Mouse (Mus musculus) adrenal gland (tissue): ENCODE results near the gene Pbx1.

Source experiments
- intact Hi-C: fragments of 180-260 bp; cut with DNase I; formaldehyde crosslinking; loops from one replicate; pipeline ENCODE4 v1.15.1; 2025

The Pbx1 gene

GRCm38 (mm10) chr1:168124643-168125490 lies 307.2 kb downstream of the Pbx1 start:
- intact Hi-C loops: no loop called here

DNA sequence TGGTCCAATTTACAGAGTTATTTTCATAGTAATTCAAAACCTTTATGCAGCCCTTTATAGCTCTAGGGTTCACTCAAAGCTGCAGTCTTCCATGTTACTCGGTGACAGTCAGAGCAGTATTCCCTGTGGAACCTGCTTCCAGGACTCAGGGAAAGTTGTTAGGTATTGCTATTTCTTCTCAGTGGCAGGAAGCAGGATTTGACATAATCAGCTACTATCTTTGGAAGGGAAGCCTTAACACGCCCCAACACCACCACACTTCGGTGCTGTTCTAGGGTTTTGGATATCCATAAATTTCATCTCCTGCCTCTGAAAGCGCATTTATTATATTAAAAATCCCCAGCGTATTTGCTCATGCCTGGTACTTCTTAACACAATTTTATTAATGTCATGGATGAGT lies 314.0 kb downstream of the Pbx1 start:
- intact Hi-C loops: no loop called here

DNA sequence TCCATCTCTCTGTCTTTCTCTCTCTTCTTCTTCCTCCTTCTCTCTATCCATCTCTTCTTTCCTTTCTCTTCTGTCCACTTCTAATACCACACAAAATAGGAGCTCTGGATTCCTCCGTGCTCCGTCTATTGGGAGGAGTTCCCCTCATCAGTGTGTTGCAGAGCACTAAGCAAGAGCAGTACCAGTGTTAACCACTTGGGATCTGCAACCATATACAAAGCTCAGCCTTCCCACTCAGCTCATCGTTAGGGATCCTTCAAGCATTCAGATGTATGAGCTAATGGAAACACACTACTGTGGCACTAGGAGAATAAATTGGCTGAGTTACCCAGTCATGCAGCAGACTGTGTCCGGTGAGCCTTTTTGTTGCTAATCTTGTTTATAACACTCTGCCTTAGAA lies 314.7 kb downstream of the Pbx1 start:
- intact Hi-C loops: no loop called here

DNA sequence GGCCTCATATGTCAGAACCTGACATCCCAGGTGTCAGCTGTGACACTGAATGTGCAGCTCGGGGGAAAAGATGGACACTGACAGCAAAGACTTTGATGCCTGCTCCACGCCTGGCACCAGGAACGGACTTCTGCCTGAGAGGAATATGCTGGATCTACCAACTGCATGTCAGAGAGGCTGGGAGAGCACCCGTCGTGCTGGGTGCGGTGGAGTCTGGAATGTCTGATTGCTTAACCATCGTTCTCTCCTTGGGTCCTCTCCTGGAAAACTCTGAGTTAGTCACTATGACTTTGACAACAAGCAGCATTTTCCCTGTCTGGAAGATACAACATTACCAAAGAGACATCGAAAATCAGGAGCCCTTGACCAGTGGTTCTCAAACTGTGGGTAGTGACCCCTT lies 322.3 kb downstream of the Pbx1 start:
- intact Hi-C loops: no loop called here

GRCm38 (mm10) chr1:168103821-168104220 lies 328.2 kb downstream of the Pbx1 start:
- intact Hi-C loops: no loop called here

DNA sequence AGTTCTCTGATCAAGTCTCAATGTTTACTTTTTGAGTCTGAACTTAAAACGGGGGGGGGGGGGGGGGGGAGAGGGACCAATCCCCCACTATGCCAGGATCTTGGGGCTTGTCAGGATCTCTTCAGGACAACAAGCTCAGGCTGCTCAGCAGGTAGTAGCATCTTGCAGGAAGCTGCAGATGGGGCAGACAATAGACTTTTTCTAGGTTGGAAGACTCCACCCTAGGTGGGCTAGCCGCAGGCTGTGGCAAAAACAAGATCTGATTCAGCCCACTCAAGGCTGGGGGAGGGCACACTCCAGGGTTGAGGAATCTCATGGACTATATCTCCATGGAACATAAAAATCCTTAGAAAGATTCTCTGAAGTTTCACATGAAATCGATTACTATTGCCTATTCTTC lies 330.6 kb downstream of the Pbx1 start:
- intact Hi-C loops: no loop called here

DNA sequence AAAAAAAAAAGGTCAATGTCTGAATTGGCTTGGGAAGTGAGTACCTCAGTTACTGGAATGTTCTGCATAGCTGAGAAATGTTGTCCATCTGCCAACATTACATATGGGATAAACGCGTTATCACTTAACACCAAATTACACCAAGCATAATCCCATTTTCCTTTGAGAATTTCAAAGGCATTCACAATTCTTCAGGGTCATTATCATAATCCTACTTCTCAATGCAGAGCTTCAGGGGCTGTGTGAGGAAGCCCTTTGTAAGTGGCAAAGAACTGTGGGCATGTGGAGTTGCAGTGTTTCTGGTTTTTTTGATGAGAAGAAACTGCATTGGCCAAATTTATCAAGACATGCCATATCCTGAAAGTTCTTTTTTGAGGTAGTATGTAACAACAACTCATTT lies 333.3 kb downstream of the Pbx1 start:
- intact Hi-C loops: loop anchor here (10.0 kb wide), 1 partner anchor 116 kb away; no protein-coding TSS in a partner anchor

- intact Hi-C loops: loop anchor here (10.0 kb wide), 1 partner anchor 120 kb away; no protein-coding TSS in a partner anchor
Measured at GRCm38 (mm10) chr1:168094671-168095070, 337.4 kb downstream of the Pbx1 start.

GRCm38 (mm10) chr1:168093044-168093443 lies 339.0 kb downstream of the Pbx1 start:
- intact Hi-C loops: loop anchor here (10.0 kb wide), 1 partner anchor 122 kb away; no protein-coding TSS in a partner anchor

DNA sequence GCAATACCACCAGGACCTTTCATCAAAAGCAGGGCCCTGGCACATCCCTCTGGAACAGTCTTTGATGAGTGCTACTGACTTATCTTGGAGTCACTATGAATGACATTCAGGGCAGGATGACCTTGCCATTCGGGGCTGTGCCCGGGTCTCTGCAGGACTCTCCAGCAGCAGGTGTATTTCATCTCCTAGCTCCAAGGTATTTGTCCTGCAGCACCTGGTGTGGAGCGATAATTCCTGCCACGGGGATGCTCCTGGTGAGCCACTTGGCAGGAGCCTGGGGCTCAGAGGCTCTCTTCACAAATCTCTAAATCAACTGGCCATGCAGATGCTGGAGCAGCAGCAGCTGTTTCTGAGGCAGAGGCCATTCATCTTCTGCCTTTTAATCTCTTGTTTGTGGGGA lies 340.4 kb downstream of the Pbx1 start:
- intact Hi-C loops: loop anchor here (10.0 kb wide), 1 partner anchor 123 kb away; no protein-coding TSS in a partner anchor

DNA sequence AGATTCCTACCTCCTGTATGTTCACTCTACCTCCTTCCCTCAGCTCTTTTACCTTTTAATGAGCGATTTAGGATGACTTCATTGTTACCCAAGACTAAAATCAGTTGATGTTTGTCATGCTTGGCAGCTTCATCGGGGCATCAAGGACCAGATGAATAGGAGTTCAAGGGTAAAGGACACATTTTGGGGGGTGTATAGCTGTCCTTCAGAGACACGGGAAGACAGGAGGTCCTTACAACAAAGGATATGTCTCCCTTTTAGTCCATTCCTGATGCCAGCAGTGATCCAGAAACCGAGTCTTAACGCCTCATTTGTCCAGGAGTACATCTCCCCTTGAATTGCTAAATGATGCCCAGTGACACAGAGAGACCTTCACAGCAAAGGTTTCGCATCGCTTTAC lies 343.4 kb downstream of the Pbx1 start:
- intact Hi-C loops: no loop called here

DNA sequence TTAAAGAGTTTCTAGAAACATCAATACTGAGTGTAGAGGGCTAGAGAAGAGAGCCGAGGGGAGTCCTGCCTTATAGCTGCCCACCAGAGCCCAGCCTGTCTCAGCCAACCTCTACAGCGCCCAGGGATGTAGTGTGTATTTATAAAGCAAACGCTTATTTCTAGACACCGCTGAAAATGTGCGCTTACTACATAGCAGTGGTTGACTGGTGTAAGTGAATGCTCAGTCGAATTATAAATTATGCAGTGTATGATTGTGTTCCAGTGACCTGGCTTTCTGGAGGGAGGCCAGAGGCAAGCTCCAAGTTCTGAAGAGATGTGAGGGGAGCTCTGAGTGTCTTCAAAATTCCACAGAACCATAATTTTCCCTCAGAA lies 352.7 kb downstream of the Pbx1 start:
- intact Hi-C loops: no loop called here

DNA sequence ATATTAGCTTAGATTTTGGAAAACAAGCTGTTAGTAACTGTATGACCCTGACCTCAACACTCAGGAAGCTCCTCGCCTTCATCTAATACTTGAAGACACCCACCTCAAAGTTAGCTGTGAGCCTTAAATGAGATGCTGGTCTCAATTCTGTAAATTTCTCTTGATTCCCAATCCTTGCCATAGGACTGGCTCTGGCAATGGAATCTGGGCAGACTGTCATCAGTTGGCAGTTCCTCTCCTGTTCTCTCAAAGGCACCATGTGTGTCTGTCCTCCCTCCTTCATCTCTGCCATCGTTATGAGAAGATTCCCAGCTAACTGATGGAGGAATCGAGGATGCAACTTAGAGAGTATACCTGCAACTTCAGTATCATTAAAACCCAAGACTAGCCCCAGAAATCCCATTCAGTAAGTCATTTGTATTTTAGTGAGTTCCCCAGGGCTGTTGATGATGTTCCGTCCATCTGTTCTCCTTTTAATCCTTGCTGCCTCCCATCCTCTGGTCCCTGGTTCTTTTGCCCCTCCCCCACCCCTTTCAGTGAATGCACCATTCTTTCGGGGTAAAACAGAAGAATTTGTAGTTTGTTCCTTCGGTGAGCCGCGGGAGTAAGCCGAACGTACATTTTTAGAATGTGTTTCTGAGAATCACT lies 353.2 kb downstream of the Pbx1 start:
- intact Hi-C loops: no loop called here

DNA sequence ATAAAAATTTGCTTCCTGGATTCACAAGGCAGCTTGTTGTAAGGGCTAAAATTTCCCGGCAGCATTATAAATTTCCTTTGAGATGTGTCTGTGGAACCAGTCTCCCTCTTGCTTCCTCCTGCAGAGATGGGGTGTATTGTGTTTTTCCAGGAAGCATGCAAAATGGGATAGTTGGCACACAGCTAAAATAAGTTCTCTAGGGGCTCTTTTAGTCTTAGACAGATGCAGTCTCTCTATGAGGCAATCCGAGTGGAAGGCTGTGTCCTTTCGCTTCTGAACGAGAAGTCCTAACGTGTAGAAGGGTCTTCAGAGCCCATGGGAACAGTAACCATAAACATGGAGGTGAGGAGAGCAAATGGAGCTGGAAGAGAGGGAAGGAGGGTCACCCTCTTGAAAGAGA lies 360.1 kb downstream of the Pbx1 start:
- intact Hi-C loops: no loop called here

DNA sequence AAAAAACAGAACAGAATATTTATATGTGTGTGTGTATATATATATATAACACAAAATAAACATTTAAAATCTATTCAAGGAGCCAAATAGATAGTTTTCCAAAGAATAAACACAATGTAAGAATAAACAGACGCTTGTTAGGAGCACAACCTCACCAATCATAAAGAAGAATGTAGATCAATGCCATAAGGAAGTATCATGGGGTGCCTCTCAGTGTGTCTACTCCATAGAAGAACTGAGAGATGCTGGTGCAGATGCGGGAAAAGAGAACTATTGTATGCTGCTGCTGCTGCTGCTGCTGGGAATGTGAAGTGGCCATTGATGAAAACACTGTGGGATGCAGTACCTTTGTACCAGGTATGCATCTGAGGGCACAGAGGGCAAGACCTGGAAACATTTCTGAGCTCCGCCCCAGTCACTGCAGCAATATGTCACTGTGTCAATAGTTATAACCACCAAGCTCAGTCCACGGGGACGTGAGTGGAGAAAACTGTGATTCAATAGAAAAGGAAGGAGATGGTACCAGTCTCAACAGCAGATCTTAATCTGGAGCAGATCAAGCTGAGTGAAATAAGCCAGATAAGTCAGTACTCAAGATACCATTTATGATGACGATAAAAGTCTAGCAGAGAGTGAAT lies 361.7 kb downstream of the Pbx1 start:
- intact Hi-C loops: no loop called here

DNA sequence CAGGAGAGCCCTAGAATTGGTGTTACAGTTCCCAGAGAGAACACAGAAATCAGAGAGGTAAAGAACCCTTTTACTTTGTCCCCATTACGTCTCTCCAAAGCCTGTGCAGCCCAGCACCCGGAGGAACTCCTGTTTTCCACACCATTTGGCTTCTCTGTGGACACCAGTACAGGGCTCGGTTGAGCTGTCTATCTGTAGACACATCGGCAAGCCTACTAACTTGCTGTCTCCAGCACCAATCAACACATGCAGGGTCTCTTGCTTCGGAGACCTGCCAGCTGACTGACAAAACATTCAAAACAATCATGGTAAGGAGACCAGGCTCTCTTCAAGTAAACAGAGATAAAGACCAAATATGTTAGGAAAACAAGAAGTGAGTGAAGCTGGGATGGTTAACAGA lies 362.3 kb downstream of the Pbx1 start:
- intact Hi-C loops: no loop called here
